14 mouse cellular contexts compared by ENCODE assay signal in the genomic region with DNA sequence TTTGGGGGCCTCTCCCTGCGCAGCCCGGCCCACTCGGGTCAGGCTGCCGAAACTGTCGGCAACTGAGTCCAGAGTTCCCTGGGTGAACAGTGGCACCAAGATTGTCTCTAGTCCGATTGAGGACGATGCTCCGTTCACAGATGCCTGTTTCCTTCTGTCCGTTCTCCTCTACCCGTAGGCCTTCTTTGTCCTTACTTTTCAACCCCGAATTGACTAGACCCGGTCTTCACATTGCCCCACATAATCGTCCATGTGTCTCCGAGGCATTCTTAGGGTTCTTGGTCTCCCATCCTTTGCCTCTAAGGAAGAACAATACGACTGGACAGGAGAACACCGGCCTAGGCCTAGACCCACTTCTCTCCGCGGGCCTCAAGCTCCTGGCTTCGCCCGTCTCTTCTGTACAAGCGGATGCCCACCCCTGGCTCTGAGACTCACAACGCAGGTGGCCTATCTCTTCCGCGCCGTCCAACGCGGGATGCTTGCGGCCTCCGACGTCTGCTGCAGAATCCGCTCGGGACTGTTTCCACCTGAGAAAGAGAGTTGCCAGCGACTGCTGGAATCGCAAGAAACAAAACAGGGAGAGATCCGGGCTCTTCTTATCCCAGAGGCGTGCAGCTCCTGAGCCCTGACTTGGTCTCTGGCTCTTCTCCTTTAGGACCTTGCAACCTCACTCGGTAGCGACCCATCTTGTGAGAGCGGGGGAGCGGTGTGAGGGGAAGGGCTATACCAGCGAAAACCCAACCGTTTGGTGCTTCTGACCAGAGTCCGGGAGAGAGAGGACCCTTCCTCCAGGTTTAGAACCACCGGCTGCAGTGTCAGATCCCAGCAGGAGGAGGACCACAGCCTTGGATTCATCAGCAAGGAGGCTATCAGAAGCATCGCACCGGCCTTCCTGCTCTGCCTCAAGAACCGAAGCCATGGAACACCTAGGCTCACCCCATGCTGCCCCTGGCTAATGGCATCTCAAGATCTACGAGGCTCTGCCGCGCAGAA. TPM values are rescaled to one million over a fixed set of nuclear protein-coding genes. Genes with fewer than 3 reads are reported as not detected.
DNase-seq lines count a peak whose midpoint lies in the region; ATAC-seq and TF ChIP-seq lines count a peak whose summit lies in the region.
"Had no signal": no experiment of that assay in that cellular context is flagged by ENCODE, and none has a peak within 500 bp of the region (broad histone marks: within the 10 kb centered on the region; RNA-seq: fewer than 3 reads in every experiment).

No protein-coding gene starts in this region.

- peak; percentile 4 for DNase-seq in lung, postnatal 0 days (ENCODE audit: low spot score)
- no peak for DNase-seq in lung, adult 18-20 months
- no peak for DNase-seq in forebrain, embryonic 10.5 days (ENCODE audit: extremely low spot score, low spot score)
- no peak for DNase-seq in layer of hippocampus, adult 18-20 months (ENCODE audit: low spot score in 2 of 2)
- DNase-seq in frontal cortex, postnatal 10 days (ENCODE audit: low spot score in 2 of 2) = no peak

- H3K4me1 ChIP-seq in lung, postnatal 0 days (ENCODE audit: insufficient read depth, low read depth, low read length) = peaks cover 11% of the 10 kb centered on the region
- H3K4me1 ChIP-seq in hindbrain, embryonic 13.5 days (replicated peaks) = peaks cover 31% of the 10 kb centered on the region
- H3K4me1 ChIP-seq in limb, embryonic 15.5 days = peaks cover 80% of the 10 kb centered on the region
- peaks cover 41% of the 10 kb centered on the region for H3K4me1 ChIP-seq in neural tube, embryonic 13.5 days (replicated peaks)
- peaks cover 79% of the 10 kb centered on the region for H3K4me1 ChIP-seq in forebrain, embryonic 10.5 days

- WGBS in lung, postnatal 0 days = 8% methylated on average over 50 of the region's 50 CpGs
- WGBS in hindbrain, embryonic 13.5 days = 10% methylated on average over 50 of the region's 50 CpGs
- 21% methylated on average over 50 of the region's 50 CpGs for WGBS in limb, embryonic 15.5 days
- 4% methylated on average over 50 of the region's 50 CpGs for WGBS in neural tube, embryonic 13.5 days
- 8% methylated on average over 50 of the region's 50 CpGs for WGBS in forebrain, embryonic 10.5 days

- no peak overlapping the region for H3K4me2 ChIP-seq in lung, postnatal 0 days (replicated peaks; ENCODE audit: low read depth, low read length)
- H3K4me2 ChIP-seq in hindbrain, embryonic 13.5 days = peak overlapping the region; percentile 55
- H3K4me2 ChIP-seq in limb, embryonic 15.5 days = peak overlapping the region; percentile 72
- H3K4me2 ChIP-seq in neural tube, embryonic 13.5 days = peak overlapping the region; percentile 62

- TF ChIP-seq EP300 in lung, postnatal 0 days (IDR thresholded peaks at IDR 0.05) = no peak

- no peak for ATAC-seq in lung, postnatal 0 days
- ATAC-seq in hindbrain, embryonic 13.5 days (ENCODE audit: low FRiP score) = no peak
- ATAC-seq in limb, embryonic 15.5 days (ENCODE audit: insufficient number of reproducible peaks, low FRiP score, low TSS enrichment, low read depth) = no peak
- no peak for ATAC-seq in neural tube, embryonic 13.5 days (ENCODE audit: low read depth)

- peaks cover 73% of the 10 kb centered on the region for H3K27me3 ChIP-seq in lung, postnatal 0 days (replicated peaks; ENCODE audit: insufficient read depth, low read length)
- peaks cover 100% of the 10 kb centered on the region for H3K27me3 ChIP-seq in hindbrain, embryonic 13.5 days
- H3K27me3 ChIP-seq in limb, embryonic 15.5 days = peaks cover 87% of the 10 kb centered on the region
- peaks cover 100% of the 10 kb centered on the region for H3K27me3 ChIP-seq in neural tube, embryonic 13.5 days
- H3K27me3 ChIP-seq in forebrain, embryonic 10.5 days (ENCODE audit: poor library complexity, severe bottlenecking) = peaks cover 100% of the 10 kb centered on the region

- TF ChIP-seq CTCF in lung, postnatal 0 days (IDR thresholded peaks at IDR 0.05) = no peak

- no peaks in the 10 kb centered on the region for H3K36me3 ChIP-seq in lung, postnatal 0 days (ENCODE audit: insufficient read depth, low read length)
- no peaks in the 10 kb centered on the region for H3K36me3 ChIP-seq in hindbrain, embryonic 13.5 days
- H3K36me3 ChIP-seq in limb, embryonic 15.5 days = no peaks in the 10 kb centered on the region
- no peaks in the 10 kb centered on the region for H3K36me3 ChIP-seq in neural tube, embryonic 13.5 days
- H3K36me3 ChIP-seq in forebrain, embryonic 10.5 days (replicated peaks) = no peaks in the 10 kb centered on the region

- no peak overlapping the region for H3K4me3 ChIP-seq in lung, postnatal 0 days (ENCODE audit: low read depth, low read length)
- peak overlapping the region; percentile 48 for H3K4me3 ChIP-seq in hindbrain, embryonic 13.5 days
- peak overlapping the region; percentile 55 for H3K4me3 ChIP-seq in limb, embryonic 15.5 days
- H3K4me3 ChIP-seq in neural tube, embryonic 13.5 days = peak overlapping the region; percentile 53
- no peak overlapping the region for H3K4me3 ChIP-seq in forebrain, embryonic 10.5 days

- no peaks in the 10 kb centered on the region for H3K9me3 ChIP-seq in lung, postnatal 0 days (ENCODE audit: low read length)
- H3K9me3 ChIP-seq in hindbrain, embryonic 13.5 days = no peaks in the 10 kb centered on the region
- no peaks in the 10 kb centered on the region for H3K9me3 ChIP-seq in limb, embryonic 15.5 days
- no peaks in the 10 kb centered on the region for H3K9me3 ChIP-seq in neural tube, embryonic 13.5 days
- H3K9me3 ChIP-seq in forebrain, embryonic 10.5 days = no peaks in the 10 kb centered on the region

- no peak overlapping the region for H3K9ac ChIP-seq in lung, postnatal 0 days (replicated peaks; ENCODE audit: low read depth)
- H3K9ac ChIP-seq in hindbrain, embryonic 13.5 days = peak overlapping the region; percentile 86
- H3K9ac ChIP-seq in limb, embryonic 15.5 days = 0 out of 2 replicates have a peak overlapping the region, but pooled peaks have one; percentile 14
- H3K9ac ChIP-seq in neural tube, embryonic 13.5 days = peak overlapping the region; percentile 78

- H3K27ac ChIP-seq in lung, postnatal 0 days (ENCODE audit: low read length) = no peak overlapping the region
- H3K27ac ChIP-seq in hindbrain, embryonic 13.5 days = peak overlapping the region; percentile 71
- no peak overlapping the region for H3K27ac ChIP-seq in limb, embryonic 15.5 days
- H3K27ac ChIP-seq in neural tube, embryonic 13.5 days (replicated peaks) = peak overlapping the region; percentile 95
- no peak overlapping the region for H3K27ac ChIP-seq in forebrain, embryonic 10.5 days

RNA-seq across cellular contexts. Expression of a gene that starts 3.7 kb away (rescaled TPM):
- polyA plus RNA-seq in lung, postnatal 0 days (2015; fragmentation: Nextera tagmentation; extraction: Ambion mirVana) = not detected in 2 replicates
- 6.3 and 6.7 TPM in 2 replicates for polyA plus RNA-seq in hindbrain, embryonic 13.5 days (2015; fragmentation: Nextera tagmentation; extraction: Ambion mirVana)
- polyA plus RNA-seq in limb, embryonic 15.5 days (2015; fragmentation: Nextera tagmentation; extraction: Ambion mirVana) = 2.9 and 4.1 TPM in 2 replicates
- 9.1 and 11.1 TPM in 2 replicates for polyA plus RNA-seq in neural tube, embryonic 13.5 days (2015; fragmentation: Nextera tagmentation; extraction: Ambion mirVana)
- polyA plus RNA-seq in forebrain, embryonic 10.5 days (2016; fragmentation: Nextera tagmentation; extraction: Ambion mirVana) = 1.3 and 1.5 TPM in 2 replicates
- under 1 TPM; 0.30 to 0.53 TPM for total RNA-seq in layer of hippocampus, adult 18-20 months (2021)
- total RNA-seq: liver, adult 2 months; megakaryocyte-erythroid progenitor cell, adult 5-6 weeks had no signal
- polyA plus RNA-seq: forebrain, embryonic 16.5 days; heart, postnatal 0 days; intestine, embryonic 14.5 days; liver, adult 2 months; lung, embryonic 16.5 days had no signal

Comparison
In these comparisons a context has a peak if more than half of its experiments do, and no peak if none do; other contexts are left out.
1. H3K27ac ChIP-seq: peak in hindbrain, embryonic 13.5 days (single experiment) and neural tube, embryonic 13.5 days (single experiment); none in lung, postnatal 0 days (single experiment), limb, embryonic 15.5 days (single experiment) and forebrain, embryonic 10.5 days (single experiment).
2. H3K4me3 ChIP-seq: peak in hindbrain, embryonic 13.5 days (single experiment), limb, embryonic 15.5 days (single experiment) and neural tube, embryonic 13.5 days (single experiment); none in lung, postnatal 0 days (single experiment) and forebrain, embryonic 10.5 days (single experiment).